Mouse (Mus musculus) neural tube, embryonic 15.5 days (tissue): ENCODE data around the gene Hdac11. TPM values are rescaled to one million over a fixed set of nuclear protein-coding genes. Genes with fewer than 3 reads are reported as not detected.

Experiments
- ATAC-seq: fragments of 200-750 bp; cut with Nextera tagmentation; 2 replicates; pipeline ENCODE4 v1.8.0; 2017; ENCODE audit warnings: mild to moderate bottlenecking, moderate TSS enrichment, moderate library complexity; ENCODE audit not compliant: low FRiP score
- H3K27ac ChIP-seq: fragments of 300-500 bp; sonication (generic); replicated peaks from 2 replicates; pipeline ENCODE4 v1.5.1; 2015; ENCODE audit warnings: mild to moderate bottlenecking, inconsistent platforms
- H3K27me3 ChIP-seq: fragments of 300-500 bp; sonication (generic); replicated peaks from 2 replicates; pipeline ENCODE4 v1.6.1; 2015; ENCODE audit warnings: inconsistent platforms
- H3K36me3 ChIP-seq: fragments of 300-500 bp; sonication (generic); 2 replicates; pipeline ENCODE4 v1.6.1; 2015; ENCODE audit warnings: inconsistent platforms
- H3K4me1 ChIP-seq: fragments of 300-500 bp; sonication (generic); 2 replicates; pipeline ENCODE4 v1.6.1; 2015; ENCODE audit warnings: inconsistent platforms
- H3K4me2 ChIP-seq: fragments of 300-500 bp; sonication (generic); 2 replicates; pipeline ENCODE4 v1.6.1; 2015; ENCODE audit warnings: inconsistent platforms, mild to moderate bottlenecking, moderate library complexity
- H3K4me3 ChIP-seq: fragments of 300-500 bp; sonication (generic); replicated peaks from 2 replicates; pipeline ENCODE4 v1.5.1; 2015; ENCODE audit warnings: mild to moderate bottlenecking, inconsistent platforms
- H3K9ac ChIP-seq: fragments of 300-500 bp; sonication (generic); replicated peaks from 2 replicates; pipeline ENCODE4 v1.6.1; 2015; ENCODE audit warnings: mild to moderate bottlenecking, inconsistent platforms
- H3K9me3 ChIP-seq: fragments of 300-500 bp; sonication (generic); replicated peaks from 2 replicates; pipeline ENCODE4 v1.6.1; 2016; ENCODE audit warnings: inconsistent platforms
- WGBS: fragments of 180-500 bp; shearing (Covaris S2); methylation state at CpG from one replicate; pipeline ENCODE4 v1.1.7; 2015; ENCODE audit warnings: mixed read lengths; 5-methylcytosine and 5-hydroxymethylcytosine counted together
- polyA plus RNA-seq: library from polyadenylated mRNA; unstranded; fragments of >200 nt; fragmentation: Nextera tagmentation; extraction: Ambion mirVana; gene quantifications from 2 replicates; pipeline ENCODE4 v1.2.1, GENCODE M21; 2015

Hdac11 gene
- polyA plus RNA-seq, 1 experiment from 2014 or later: 51.5 TPM

GRCm38 (mm10) chr6:91187871-91188270 lies 31.4 kb downstream of the Hdac11 start:
- Histone ChIP-seq H3K4me3 (no peak overlapping the region), H3K27me3 (no peaks in the 10 kb centered on the region), H3K4me1 (no peaks in the 10 kb centered on the region), H3K27ac (no peak overlapping the region), H3K4me2 (no peak overlapping the region), H3K36me3 (no peaks in the 10 kb centered on the region), H3K9ac (no peak overlapping the region), H3K9me3 (no peaks in the 10 kb centered on the region)
- ATAC-seq: no peak
- 79% methylated on average over 3 of the region's 3 CpGs for WGBS

- H3K9me3 ChIP-seq: no peaks in the 10 kb centered on the region
- no peaks in the 10 kb centered on the region for H3K4me1 ChIP-seq
- no peaks in the 10 kb centered on the region for H3K36me3 ChIP-seq
- 85% methylated on average over 6 of the region's 6 CpGs for WGBS
- no peak for ATAC-seq
- no peaks in the 10 kb centered on the region for H3K27me3 ChIP-seq
- no peak overlapping the region for H3K9ac ChIP-seq
- H3K27ac ChIP-seq: no peak overlapping the region
- H3K4me2 ChIP-seq: no peak overlapping the region
- no peak overlapping the region for H3K4me3 ChIP-seq
Observed at GRCm38 (mm10) chr6:91189971-91190370, 33.5 kb downstream of the Hdac11 start.

DNA sequence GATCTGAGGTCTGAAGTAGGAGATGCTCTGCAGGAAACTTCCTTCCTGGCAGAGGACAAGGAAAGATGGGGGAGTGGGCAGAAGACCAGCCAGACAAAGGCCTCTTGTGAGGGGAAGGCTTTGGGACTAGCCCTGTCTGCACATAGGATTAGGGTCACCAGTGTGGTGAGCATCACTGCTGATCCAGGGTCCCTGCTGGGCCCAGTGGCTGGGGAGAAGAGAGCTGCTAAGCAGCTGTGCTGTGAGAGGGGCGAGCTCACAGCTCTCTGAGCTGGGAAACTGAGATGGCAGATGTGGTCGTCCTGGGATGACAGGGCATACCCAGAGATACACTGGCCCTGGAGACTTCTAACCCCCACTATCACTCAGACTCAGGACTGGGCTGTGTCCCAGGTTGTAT lies 35.0 kb downstream of the Hdac11 start:
- Histone ChIP-seq H3K4me2 (no peak overlapping the region), H3K9ac (no peak overlapping the region), H3K4me3 (no peak overlapping the region), H3K27me3 (no peaks in the 10 kb centered on the region), H3K36me3 (no peaks in the 10 kb centered on the region), H3K4me1 (no peaks in the 10 kb centered on the region), H3K9me3 (no peaks in the 10 kb centered on the region), H3K27ac (no peak overlapping the region)
- no peak for ATAC-seq
- WGBS: 75% methylated on average over 2 of the region's 2 CpGs

DNA sequence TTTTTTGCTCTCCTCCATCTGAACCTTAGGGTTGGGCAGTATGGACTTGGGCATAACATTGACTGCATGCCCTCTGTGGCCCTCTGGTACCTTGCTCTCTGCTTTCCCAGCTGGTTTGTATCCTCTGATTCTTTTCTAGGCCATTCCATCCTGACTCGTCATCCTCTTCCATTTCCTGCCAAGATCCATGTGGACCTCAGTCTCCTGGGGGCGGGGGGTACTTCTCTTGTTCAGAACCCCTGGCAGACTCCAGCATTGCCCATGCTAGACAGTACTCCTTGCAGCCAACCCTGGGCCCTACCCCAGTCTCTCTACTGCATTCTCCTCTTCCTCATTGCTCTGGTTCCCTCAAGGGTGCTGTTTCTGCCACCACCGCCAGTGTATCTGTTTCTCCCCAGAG lies 36.0 kb downstream of the Hdac11 start:
- ATAC-seq: no peak
- Histone ChIP-seq H3K9me3 (no peaks in the 10 kb centered on the region), H3K27ac (no peak overlapping the region), H3K9ac (no peak overlapping the region), H3K4me2 (no peak overlapping the region), H3K4me3 (no peak overlapping the region), H3K27me3 (no peaks in the 10 kb centered on the region), H3K36me3 (no peaks in the 10 kb centered on the region), H3K4me1 (no peaks in the 10 kb centered on the region)
- 75% methylated on average over 3 of the region's 3 CpGs for WGBS

DNA sequence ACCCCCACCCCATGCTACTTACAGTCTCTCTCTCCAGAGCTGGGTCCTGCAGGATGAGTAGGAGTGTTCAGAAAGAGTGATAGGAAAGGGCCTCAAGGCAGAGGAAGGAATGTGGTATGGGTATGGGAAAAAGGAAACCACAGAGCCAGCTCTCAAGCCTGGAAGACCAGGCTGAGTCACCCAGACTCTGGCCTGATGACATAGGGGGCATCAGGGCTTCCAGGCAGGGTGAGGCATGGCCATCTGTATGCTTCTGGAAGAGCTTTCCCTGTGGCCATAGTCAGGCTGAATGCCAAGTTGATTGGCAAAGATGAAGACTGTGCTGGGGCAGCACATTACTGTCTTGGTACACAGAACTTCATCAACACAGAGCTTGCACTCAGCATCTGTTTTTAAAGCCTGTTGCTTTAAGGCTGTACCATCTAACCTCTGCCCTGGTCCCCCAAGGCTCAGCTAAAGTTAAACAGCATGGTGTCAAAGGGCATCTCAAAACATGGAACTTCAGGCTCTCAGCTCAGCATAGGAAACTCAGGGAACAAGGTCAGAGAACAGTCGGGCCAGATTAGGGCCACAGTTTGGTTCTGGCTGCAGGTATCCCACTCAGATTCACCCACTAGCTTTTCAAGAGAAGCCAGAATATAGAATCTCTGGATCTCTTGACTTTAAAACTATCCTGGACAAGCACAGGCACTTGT lies 36.5 kb downstream of the Hdac11 start:
- 96% methylated on average over 1 of the region's 1 CpGs for WGBS
- no peak overlapping the region for H3K4me2 ChIP-seq
- no peak overlapping the region for H3K27ac ChIP-seq
- no peaks in the 10 kb centered on the region for H3K36me3 ChIP-seq
- ATAC-seq: no peak
- no peak overlapping the region for H3K4me3 ChIP-seq
- H3K9me3 ChIP-seq: no peaks in the 10 kb centered on the region
- no peaks in the 10 kb centered on the region for H3K4me1 ChIP-seq
- no peaks in the 10 kb centered on the region for H3K27me3 ChIP-seq
- no peak overlapping the region for H3K9ac ChIP-seq

GRCm38 (mm10) chr6:91198456-91198855 lies 42.0 kb downstream of the Hdac11 start:
- WGBS: 66% methylated on average over 2 of the region's 2 CpGs
- no peak overlapping the region for H3K9ac ChIP-seq
- H3K27me3 ChIP-seq: no peaks in the 10 kb centered on the region
- H3K27ac ChIP-seq: 0 out of 2 replicates have a peak overlapping the region, but pooled peaks have one; percentile 0
- no peaks in the 10 kb centered on the region for H3K36me3 ChIP-seq
- H3K4me3 ChIP-seq: no peak overlapping the region
- H3K4me2 ChIP-seq: no peak overlapping the region
- no peak for ATAC-seq
- peaks cover 26% of the 10 kb centered on the region for H3K4me1 ChIP-seq
- H3K9me3 ChIP-seq: no peaks in the 10 kb centered on the region

DNA sequence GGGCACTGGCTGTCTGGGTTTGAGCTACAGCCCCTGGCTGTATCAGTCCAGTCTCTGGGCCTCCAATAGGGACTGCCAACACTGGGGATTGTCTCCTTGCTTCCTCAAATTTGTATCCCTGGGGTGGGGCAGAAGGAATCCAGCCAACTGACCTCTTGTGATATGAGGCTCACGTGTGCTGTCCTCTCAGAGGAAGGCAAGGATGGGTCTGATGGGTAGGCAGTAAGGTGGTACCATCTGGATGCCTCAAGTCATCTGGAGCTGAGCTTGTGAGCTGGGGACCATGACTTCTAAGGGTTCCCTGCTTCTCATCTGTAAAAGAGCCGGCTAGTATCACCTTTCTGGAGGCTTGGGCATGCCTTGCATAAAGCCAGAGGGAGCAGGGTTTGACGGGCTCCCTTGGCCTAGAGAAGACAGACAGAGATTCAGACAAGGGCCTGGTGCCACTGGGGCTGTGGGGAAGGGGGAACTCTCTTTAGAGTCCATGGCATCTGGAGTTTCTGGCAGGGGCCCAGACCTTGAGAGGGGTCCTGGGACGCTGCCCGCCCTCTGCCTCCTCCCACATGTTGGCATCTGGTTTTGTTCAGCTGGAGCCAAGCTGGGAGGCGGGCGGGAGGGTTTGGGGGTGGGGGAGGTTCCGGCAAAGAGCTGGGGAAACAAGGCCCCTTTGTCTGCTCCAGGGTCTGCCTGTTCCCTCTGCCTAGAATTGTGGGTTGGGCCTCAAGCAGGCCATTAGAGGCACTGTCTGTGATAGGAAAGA lies 44.1 kb downstream of the Hdac11 start:
- H3K9ac ChIP-seq: no peak overlapping the region
- H3K27ac ChIP-seq: peak overlapping the region; percentile 63
- H3K9me3 ChIP-seq: no peaks in the 10 kb centered on the region
- no peak overlapping the region for H3K4me2 ChIP-seq
- H3K4me1 ChIP-seq: peaks cover 26% of the 10 kb centered on the region
- H3K27me3 ChIP-seq: no peaks in the 10 kb centered on the region
- ATAC-seq: peak; percentile 82
- no peak overlapping the region for H3K4me3 ChIP-seq
- H3K36me3 ChIP-seq: no peaks in the 10 kb centered on the region
- WGBS: 32% methylated on average over 8 of the region's 8 CpGs

GRCm38 (mm10) chr6:91201881-91202341 lies 45.4 kb downstream of the Hdac11 start:
- H3K4me3 ChIP-seq: no peak overlapping the region
- no peaks in the 10 kb centered on the region for H3K27me3 ChIP-seq
- peaks cover 26% of the 10 kb centered on the region for H3K4me1 ChIP-seq
- H3K9me3 ChIP-seq: no peaks in the 10 kb centered on the region
- H3K9ac ChIP-seq: no peak overlapping the region
- H3K4me2 ChIP-seq: no peak overlapping the region
- H3K36me3 ChIP-seq: no peaks in the 10 kb centered on the region
- H3K27ac ChIP-seq: no peak overlapping the region
- no peak for ATAC-seq
- 74% methylated on average over 8 of the region's 8 CpGs for WGBS

- H3K9me3 ChIP-seq: no peaks in the 10 kb centered on the region
- H3K27ac ChIP-seq: no peak overlapping the region
- WGBS: 91% methylated on average over 4 of the region's 4 CpGs
- peaks cover 26% of the 10 kb centered on the region for H3K4me1 ChIP-seq
- H3K4me2 ChIP-seq: no peak overlapping the region
- no peaks in the 10 kb centered on the region for H3K27me3 ChIP-seq
- no peaks in the 10 kb centered on the region for H3K36me3 ChIP-seq
- H3K4me3 ChIP-seq: no peak overlapping the region
- no peak for ATAC-seq
- H3K9ac ChIP-seq: no peak overlapping the region
Observed at GRCm38 (mm10) chr6:91202571-91202970, 46.1 kb downstream of the Hdac11 start.

- 80% methylated on average over 3 of the region's 3 CpGs for WGBS
- Histone ChIP-seq H3K27ac (no peak overlapping the region), H3K4me3 (no peak overlapping the region), H3K9ac (no peak overlapping the region), H3K4me1 (peaks cover 23% of the 10 kb centered on the region), H3K4me2 (no peak overlapping the region), H3K27me3 (no peaks in the 10 kb centered on the region), H3K9me3 (no peaks in the 10 kb centered on the region), H3K36me3 (no peaks in the 10 kb centered on the region)
- ATAC-seq: no peak
Observed at GRCm38 (mm10) chr6:91205346-91205745, 48.9 kb downstream of the Hdac11 start.

GRCm38 (mm10) chr6:91205791-91206190 lies 49.3 kb downstream of the Hdac11 start:
- H3K4me1 ChIP-seq: peaks cover 19% of the 10 kb centered on the region
- no peak overlapping the region for H3K27ac ChIP-seq
- H3K27me3 ChIP-seq: no peaks in the 10 kb centered on the region
- no peak overlapping the region for H3K4me3 ChIP-seq
- no peaks in the 10 kb centered on the region for H3K36me3 ChIP-seq
- H3K4me2 ChIP-seq: no peak overlapping the region
- H3K9me3 ChIP-seq: no peaks in the 10 kb centered on the region
- no peak for ATAC-seq
- WGBS: 83% methylated on average over 5 of the region's 5 CpGs
- H3K9ac ChIP-seq: no peak overlapping the region

- no peak overlapping the region for H3K9ac ChIP-seq
- H3K4me3 ChIP-seq: no peak overlapping the region
- no peak for ATAC-seq
- H3K27me3 ChIP-seq: 0 out of 2 replicates have a peak, but pooled peaks cover 3% of the 10 kb centered on the region
- H3K4me1 ChIP-seq: peaks cover 12% of the 10 kb centered on the region
- H3K9me3 ChIP-seq: no peaks in the 10 kb centered on the region
- no peaks in the 10 kb centered on the region for H3K36me3 ChIP-seq
- no peak overlapping the region for H3K27ac ChIP-seq
- 30% methylated on average over 3 of the region's 3 CpGs for WGBS
- no peak overlapping the region for H3K4me2 ChIP-seq
Observed at GRCm38 (mm10) chr6:91207491-91207890, 51.0 kb downstream of the Hdac11 start.
